Mouse (Mus musculus) midbrain, embryonic 16.5 days (tissue): Measurements from ENCODE around the gene Mfsd4b1. TPM values are rescaled to one million over a fixed set of nuclear protein-coding genes. Genes with fewer than 3 reads are reported as not detected.

ENCODE experiments used
- ATAC-seq: fragments of 200-750 bp; cut with Nextera tagmentation; 2 replicates; pipeline ENCODE4 v1.8.0; 2017; ENCODE audit warnings: moderate TSS enrichment
- H3K27ac ChIP-seq: fragments of 300-500 bp; sonication (generic); 2 replicates; pipeline ENCODE4 v1.5.1; 2014; ENCODE audit warnings: mild to moderate bottlenecking, low read length, mixed read lengths
- H3K27me3 ChIP-seq: fragments of 300-500 bp; sonication (generic); 2 replicates; pipeline ENCODE4 v1.6.1; 2014; ENCODE audit warnings: low read depth, low read length, mixed read lengths; ENCODE audit not compliant: control insufficient read depth, insufficient read depth
- H3K36me3 ChIP-seq: fragments of 300-500 bp; sonication (generic); 2 replicates; pipeline ENCODE4 v1.6.1; 2014; ENCODE audit warnings: mild to moderate bottlenecking, low read length, moderate library complexity, mixed read lengths; ENCODE audit not compliant: control insufficient read depth, insufficient read depth
- H3K4me1 ChIP-seq: fragments of 300-500 bp; sonication (generic); 2 replicates; pipeline ENCODE4 v1.6.1; 2014; ENCODE audit warnings: mild to moderate bottlenecking, low read length, mixed read lengths; ENCODE audit not compliant: control insufficient read depth, insufficient read depth
- H3K4me2 ChIP-seq: fragments of 300-500 bp; sonication (generic); 2 replicates; pipeline ENCODE4 v1.6.1; 2014; ENCODE audit warnings: mild to moderate bottlenecking, low read length, mixed read lengths
- H3K4me3 ChIP-seq: fragments of 300-500 bp; sonication (generic); 2 replicates; pipeline ENCODE4 v1.5.1; 2014; ENCODE audit warnings: low read depth, mild to moderate bottlenecking, low read length, moderate library complexity, mixed read lengths
- H3K9ac ChIP-seq: fragments of 300-500 bp; sonication (generic); 2 replicates; pipeline ENCODE4 v1.6.1; 2014; ENCODE audit warnings: low read depth, low read length, mixed read lengths
- H3K9me3 ChIP-seq: fragments of 300-500 bp; sonication (generic); replicated peaks from 2 replicates; pipeline ENCODE4 v1.6.1; 2014; ENCODE audit warnings: mild to moderate bottlenecking, low read length, mixed read lengths; ENCODE audit not compliant: control insufficient read depth, poor library complexity, severe bottlenecking
- WGBS: fragments of 180-500 bp; shearing (Covaris S2); extraction: QIAGEN DNeasy Blood & Tissue Kit; methylation state at CpG from one replicate; pipeline ENCODE4 v1.1.7; 2014; 5-methylcytosine and 5-hydroxymethylcytosine counted together
- polyA plus RNA-seq: library from polyadenylated mRNA; unstranded; fragments of >200 nt; fragmentation: Nextera tagmentation; extraction: Ambion mirVana; gene quantifications from 2 replicates; pipeline ENCODE4 v1.2.1, GENCODE M21; 2015

The Mfsd4b1 gene
- polyA plus RNA-seq, 1 experiment from 2014 or later = 0.72 TPM

GRCm38 (mm10) chr10:39991155-39991554, 33.9 kb downstream of the Mfsd4b1 start:
- ATAC-seq = no peak
- 78% methylated on average over 4 of the region's 4 CpGs for WGBS

GRCm38 (mm10) chr10:39986466-39986865, 38.6 kb downstream of the Mfsd4b1 start, which contains the start of gene Mfsd4b5:
Mfsd4b5 (minus strand) TSS chr10:39986646.
- H3K4me2 ChIP-seq = no peak within 1 kb of the TSS
- 94% methylated on average over 12 of the region's 12 CpGs for WGBS
- no peak within 1 kb of the TSS for H3K27ac ChIP-seq
- H3K4me3 ChIP-seq = no peak within 1 kb of the TSS
- ATAC-seq = no peak
- no peak within 1 kb of the TSS for H3K9ac ChIP-seq
- H3K9me3 ChIP-seq = no peaks in the 10 kb centered on the region
- no peaks in the 10 kb centered on the region for H3K36me3 ChIP-seq
- no peaks in the 10 kb centered on the region for H3K4me1 ChIP-seq
- H3K27me3 ChIP-seq = no peaks in the 10 kb centered on the region

More at GRCm38 (mm10) chr10:39991155-39991554, 33.9 kb downstream of the Mfsd4b1 start:
- Histone ChIP-seq H3K27me3 (no peaks in the 10 kb centered on the region), H3K9me3 (0 out of 2 replicates have a peak, but pooled peaks cover 3% of the 10 kb centered on the region), H3K9ac (no peak overlapping the region), H3K4me3 (no peak overlapping the region), H3K27ac (no peak overlapping the region), H3K4me2 (no peak overlapping the region), H3K36me3 (no peaks in the 10 kb centered on the region), H3K4me1 (no peaks in the 10 kb centered on the region)

- Histone ChIP-seq H3K27ac (no peak overlapping the region), H3K36me3 (no peaks in the 10 kb centered on the region), H3K9ac (no peak overlapping the region), H3K9me3 (peaks cover 6% of the 10 kb centered on the region; the same call in 1 of the 2 replicates), H3K4me1 (no peaks in the 10 kb centered on the region), H3K4me3 (no peak overlapping the region), H3K4me2 (no peak overlapping the region), H3K27me3 (no peaks in the 10 kb centered on the region)
- no peak for ATAC-seq
- WGBS = 78% methylated on average over 5 of the region's 5 CpGs
These were observed 42.5 kb downstream of the Mfsd4b1 start for GRCm38 (mm10) chr10:39982604-39983003.

GRCm38 (mm10) chr10:39978231-39978630, 46.8 kb downstream of the Mfsd4b1 start:
- Histone ChIP-seq H3K4me3 (no peak overlapping the region), H3K9ac (no peak overlapping the region), H3K27me3 (no peaks in the 10 kb centered on the region), H3K36me3 (no peaks in the 10 kb centered on the region), H3K27ac (no peak overlapping the region), H3K4me2 (no peak overlapping the region), H3K9me3 (peaks cover 6% of the 10 kb centered on the region; the same call in 1 of the 2 replicates), H3K4me1 (no peaks in the 10 kb centered on the region)
- 96% methylated on average over 1 of the region's 1 CpGs for WGBS
- no peak for ATAC-seq

GRCm38 (mm10) chr10:39977346-39977745, 47.7 kb downstream of the Mfsd4b1 start:
- no peaks in the 10 kb centered on the region for H3K36me3 ChIP-seq
- no peak overlapping the region for H3K9ac ChIP-seq
- no peak for ATAC-seq
- peaks cover 6% of the 10 kb centered on the region; the same call in 1 of the 2 replicates for H3K9me3 ChIP-seq
- 94% methylated on average over 4 of the region's 4 CpGs for WGBS
- H3K4me1 ChIP-seq = no peaks in the 10 kb centered on the region
- no peak overlapping the region for H3K4me2 ChIP-seq
- H3K27me3 ChIP-seq = no peaks in the 10 kb centered on the region
- H3K27ac ChIP-seq = no peak overlapping the region
- no peak overlapping the region for H3K4me3 ChIP-seq

DNA sequence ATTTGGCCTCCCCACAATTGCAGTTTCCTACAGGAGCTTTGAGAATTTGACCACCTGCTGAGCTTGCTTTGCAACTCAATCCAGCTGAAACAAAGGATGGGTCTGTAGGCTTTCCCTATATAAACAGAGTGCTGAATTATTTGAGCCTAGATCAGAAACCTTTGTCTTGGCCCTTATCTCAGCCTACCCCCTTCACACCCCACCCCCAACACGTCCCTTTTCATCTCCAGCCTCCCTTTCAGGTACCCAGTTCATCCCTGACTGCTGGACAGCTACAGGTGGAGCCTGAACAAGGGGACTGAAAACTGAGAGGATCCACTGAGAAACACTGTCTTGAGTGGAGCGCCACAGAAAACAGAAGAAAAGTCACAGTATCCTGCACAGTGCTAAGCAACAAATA, 49.3 kb downstream of the Mfsd4b1 start:
- WGBS = 35% methylated on average over 2 of the region's 2 CpGs
- no peak overlapping the region for H3K9ac ChIP-seq
- no peak overlapping the region for H3K27ac ChIP-seq
- no peak overlapping the region for H3K4me2 ChIP-seq
- H3K9me3 ChIP-seq = peaks cover 6% of the 10 kb centered on the region; the same call in 1 of the 2 replicates
- no peaks in the 10 kb centered on the region for H3K36me3 ChIP-seq
- H3K4me3 ChIP-seq = no peak overlapping the region
- no peaks in the 10 kb centered on the region for H3K27me3 ChIP-seq
- no peak for ATAC-seq
- no peaks in the 10 kb centered on the region for H3K4me1 ChIP-seq

DNA sequence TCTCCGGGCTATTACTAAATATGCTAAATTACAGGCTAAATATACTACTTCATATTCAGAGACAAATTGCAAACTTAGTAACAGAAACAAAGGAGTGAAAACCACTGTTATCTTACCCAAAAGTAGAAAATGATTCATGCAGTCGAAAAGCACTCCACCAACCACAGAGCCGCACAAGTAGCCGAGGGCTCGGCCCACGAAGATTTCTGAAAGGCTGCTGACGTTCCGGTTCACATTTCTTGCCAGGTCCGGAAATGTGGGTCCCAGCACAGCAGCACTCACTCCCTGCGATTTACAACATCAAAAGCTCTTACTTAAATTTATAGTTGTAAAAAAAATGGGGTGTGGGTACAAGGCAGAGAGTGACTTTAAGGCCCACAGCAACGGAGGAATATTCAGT, 50.1 kb downstream of the Mfsd4b1 start:
- H3K27me3 ChIP-seq = no peaks in the 10 kb centered on the region
- no peak for ATAC-seq
- no peak overlapping the region for H3K9ac ChIP-seq
- H3K4me1 ChIP-seq = no peaks in the 10 kb centered on the region
- 64% methylated on average over 11 of the region's 11 CpGs for WGBS
- no peak overlapping the region for H3K4me3 ChIP-seq
- no peaks in the 10 kb centered on the region for H3K36me3 ChIP-seq
- H3K9me3 ChIP-seq = peaks cover 6% of the 10 kb centered on the region; the same call in 1 of the 2 replicates
- H3K27ac ChIP-seq = no peak overlapping the region
- H3K4me2 ChIP-seq = no peak overlapping the region

DNA sequence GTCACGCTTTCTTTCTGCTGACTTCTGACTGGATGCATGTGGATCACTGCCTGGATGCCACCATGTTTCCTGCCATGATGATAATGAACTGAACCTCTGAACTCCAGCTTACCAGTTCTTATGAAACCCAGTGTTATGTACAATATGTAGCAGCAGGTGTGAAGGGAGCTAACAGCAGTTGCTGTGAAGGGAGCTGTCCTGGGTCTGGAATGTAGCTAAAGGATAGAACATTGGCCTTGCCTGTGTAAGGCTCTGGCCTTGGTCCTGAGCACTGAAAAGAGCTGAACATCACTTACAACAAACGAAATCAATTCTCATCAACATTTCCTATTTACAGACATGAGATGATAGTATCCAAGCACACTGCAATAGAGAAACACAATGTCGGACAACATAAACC, 57.6 kb downstream of the Mfsd4b1 start:
- 91% methylated on average over 3 of the region's 3 CpGs for WGBS
- H3K4me1 ChIP-seq = no peaks in the 10 kb centered on the region
- no peak overlapping the region for H3K4me2 ChIP-seq
- H3K4me3 ChIP-seq = no peak overlapping the region
- ATAC-seq = no peak
- H3K36me3 ChIP-seq = no peaks in the 10 kb centered on the region
- no peaks in the 10 kb centered on the region for H3K27me3 ChIP-seq
- H3K9ac ChIP-seq = no peak overlapping the region
- no peak overlapping the region for H3K27ac ChIP-seq
- no peaks in the 10 kb centered on the region for H3K9me3 ChIP-seq

- no peaks in the 10 kb centered on the region for H3K36me3 ChIP-seq
- no peak overlapping the region for H3K4me3 ChIP-seq
- H3K4me2 ChIP-seq = no peak overlapping the region
- H3K27me3 ChIP-seq = no peaks in the 10 kb centered on the region
- H3K27ac ChIP-seq = no peak overlapping the region
- WGBS = 60% methylated on average over 1 of the region's 1 CpGs
- no peak overlapping the region for H3K9ac ChIP-seq
- H3K9me3 ChIP-seq = no peaks in the 10 kb centered on the region
- ATAC-seq = no peak
- peaks cover 3% of the 10 kb centered on the region; the same call in 1 of the 2 replicates for H3K4me1 ChIP-seq
These were observed 63.2 kb downstream of the Mfsd4b1 start for GRCm38 (mm10) chr10:39961906-39962305.
